In the genomic region with DNA sequence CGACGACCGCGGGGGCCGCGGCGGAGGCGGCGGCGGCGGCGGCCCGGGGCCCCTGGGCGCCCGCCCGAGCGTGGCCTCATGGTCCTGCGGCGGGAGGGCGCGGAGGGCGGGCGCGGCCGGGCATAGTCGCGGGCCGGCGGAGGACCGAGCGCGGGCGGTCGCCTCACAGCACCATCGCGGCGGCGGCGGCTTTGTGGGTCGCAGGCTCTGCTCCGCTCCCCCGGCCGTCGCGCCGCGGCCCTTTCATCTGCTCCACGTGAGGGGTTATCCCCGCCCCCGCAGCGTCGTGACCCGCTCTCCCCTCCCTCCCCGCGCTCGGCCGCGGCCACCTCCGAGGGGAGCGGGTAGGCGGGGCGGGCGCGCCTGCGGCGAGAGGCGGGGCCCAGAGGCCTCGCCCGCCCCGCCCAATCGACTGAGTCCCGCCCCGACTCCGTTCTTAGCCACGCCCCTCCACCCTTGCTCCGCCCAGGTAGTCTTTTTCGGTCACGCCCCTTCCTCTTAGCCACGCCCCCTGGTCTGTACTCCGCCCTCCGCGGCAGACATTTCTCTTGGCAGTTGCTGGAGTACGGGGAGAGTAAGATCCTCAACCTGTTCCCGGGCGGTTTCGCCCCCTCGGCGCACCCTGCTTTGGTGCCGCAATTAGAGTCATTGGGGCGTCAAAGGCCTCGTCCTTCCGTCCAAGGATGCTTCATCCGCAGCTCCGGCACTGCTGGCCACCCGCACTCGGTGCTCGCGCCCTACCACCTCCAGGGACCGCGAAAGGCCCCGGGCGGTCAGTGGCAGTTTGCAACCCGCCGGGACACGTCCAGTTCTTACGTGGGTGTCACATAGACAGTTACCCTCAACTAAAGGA, we compare ENCODE assay signal across 8 mouse cellular contexts. TPM values are rescaled to one million over a fixed set of nuclear protein-coding genes. Genes with fewer than 3 reads are reported as not detected.
DNase-seq lines count a peak whose midpoint lies in the region; ATAC-seq and TF ChIP-seq lines count a peak whose summit lies in the region.

A gene (minus strand): TSS at position 249 of the 853 bp plus-strand sequence.

- H3K4me2 ChIP-seq in forebrain, embryonic 15.5 days (replicated peaks): peak within 1 kb of the TSS; percentile 96
- H3K4me2 ChIP-seq in lung, embryonic 14.5 days: peak within 1 kb of the TSS; percentile 92

- H3K27me3 ChIP-seq in forebrain, embryonic 15.5 days: no peaks in the 10 kb centered on the region
- H3K27me3 ChIP-seq in lung, embryonic 14.5 days (ENCODE audit: insufficient read depth, low read length): no peaks in the 10 kb centered on the region
- no peaks in the 10 kb centered on the region for H3K27me3 ChIP-seq in thymus, adult 2 months (ENCODE audit: control insufficient read depth, insufficient read depth, low read length)

- under 1% methylated on average over 48 of the region's 106 CpGs for WGBS in forebrain, embryonic 15.5 days
- under 1% methylated on average over 71 of the region's 106 CpGs for WGBS in lung, embryonic 14.5 days
- 1% methylated on average over 96 of the region's 106 CpGs for WGBS in olfactory bulb, adult 2 months
- 4% methylated on average over 106 of the region's 106 CpGs for WGBS in thymus, adult 2 months

- peak; percentile 30; the same call in 1 of the 2 replicates for TF ChIP-seq POLR2A in olfactory bulb, adult 2 months (IDR thresholded peaks at IDR 0.05; ENCODE audit: insufficient read depth, low read depth, low read length)
- peak; percentile 40 for TF ChIP-seq POLR2A in thymus, adult 2 months (IDR thresholded peaks at IDR 0.05; ENCODE audit: control insufficient read depth, extremely low read depth, insufficient read depth, low read length, poor library complexity)

- H3K27ac ChIP-seq in forebrain, embryonic 15.5 days (replicated peaks): no peak within 1 kb of the TSS
- H3K27ac ChIP-seq in layer of hippocampus, adult 2 months: peak within 1 kb of the TSS; percentile 81
- H3K27ac ChIP-seq in lung, embryonic 14.5 days (ENCODE audit: low read depth): peak within 1 kb of the TSS; percentile 82
- no peak within 1 kb of the TSS for H3K27ac ChIP-seq in olfactory bulb, adult 2 months (ENCODE audit: insufficient read depth, low read depth, low read length)
- H3K27ac ChIP-seq in thymus, adult 2 months (ENCODE audit: control insufficient read depth, insufficient read depth, low read length): peak within 1 kb of the TSS; percentile 12; the same call in 1 of the 2 replicates

- TF ChIP-seq CTCF in layer of hippocampus, adult 2 months (conservative IDR thresholded peaks at IDR 0.05): no peak
- TF ChIP-seq CTCF in lung, embryonic 14.5 days (IDR thresholded peaks at IDR 0.05; ENCODE audit: low read depth): no peak
- no peak for TF ChIP-seq CTCF in olfactory bulb, adult 2 months (IDR thresholded peaks at IDR 0.05; ENCODE audit: insufficient read depth, low read depth, low read length)
- 0 out of 2 replicates have a peak, but pooled peaks have one; percentile 12 for TF ChIP-seq CTCF in thymus, adult 2 months (IDR thresholded peaks at IDR 0.05; ENCODE audit: borderline replicate concordance, control insufficient read depth, extremely low read depth, insufficient read depth, low read length, poor library complexity)

- intact Hi-C loops in heart, postnatal 36 days (cut with DNase I): no loop called here

- H3K9me3 ChIP-seq in forebrain, embryonic 15.5 days: no peaks in the 10 kb centered on the region
- no peaks in the 10 kb centered on the region for H3K9me3 ChIP-seq in lung, embryonic 14.5 days (ENCODE audit: low read depth, low read length)

- peak within 1 kb of the TSS; percentile 76 for H3K4me3 ChIP-seq in forebrain, embryonic 15.5 days
- H3K4me3 ChIP-seq in layer of hippocampus, adult 2 months: peak within 1 kb of the TSS; percentile 78
- peak within 1 kb of the TSS; percentile 91 for H3K4me3 ChIP-seq in lung, embryonic 14.5 days (ENCODE audit: low read depth, low read length)
- peak within 1 kb of the TSS; percentile 94 for H3K4me3 ChIP-seq in olfactory bulb, adult 2 months (ENCODE audit: insufficient read depth, low read depth, low read length)
- peak within 1 kb of the TSS; percentile 73 for H3K4me3 ChIP-seq in thymus, adult 2 months (ENCODE audit: control insufficient read depth, insufficient read depth, low read length)

- peak within 1 kb of the TSS; percentile 68 for H3K9ac ChIP-seq in forebrain, embryonic 15.5 days (replicated peaks)
- peak within 1 kb of the TSS; percentile 93 for H3K9ac ChIP-seq in lung, embryonic 14.5 days

- no peaks in the 10 kb centered on the region for H3K36me3 ChIP-seq in forebrain, embryonic 15.5 days
- H3K36me3 ChIP-seq in lung, embryonic 14.5 days (ENCODE audit: insufficient read depth): no peaks in the 10 kb centered on the region
- H3K36me3 ChIP-seq in thymus, adult 2 months (ENCODE audit: control insufficient read depth, insufficient read depth, low read length): no peaks in the 10 kb centered on the region

- ATAC-seq in forebrain, embryonic 15.5 days (replicated peaks): peak; percentile 85
- ATAC-seq in lung, embryonic 14.5 days (ENCODE audit: insufficient read depth): peak; percentile 93

- peak; percentile 92 for DNase-seq in ES-CJ7 (ENCODE audit: low read depth, low spot score)
- peak; percentile 83 for DNase-seq in cerebellum, adult 11 months
- DNase-seq in heart, postnatal 36 days: peak; percentile 97
- DNase-seq in layer of hippocampus, adult 2 months (ENCODE audit: low spot score in 2 of 2): peak; percentile 94 to 96
- peak; percentile 97 for DNase-seq in lung, embryonic 14.5 days
- peak; percentile 91 for DNase-seq in thymus, adult 2 months

- peaks cover 29% of the 10 kb centered on the region for H3K4me1 ChIP-seq in forebrain, embryonic 15.5 days
- H3K4me1 ChIP-seq in lung, embryonic 14.5 days (ENCODE audit: insufficient read depth): peaks cover 17% of the 10 kb centered on the region; the same call in 1 of the 2 replicates
- peaks cover 14% of the 10 kb centered on the region for H3K4me1 ChIP-seq in olfactory bulb, adult 2 months (ENCODE audit: control insufficient read depth, insufficient read depth, low read length)
- peaks cover 13% of the 10 kb centered on the region for H3K4me1 ChIP-seq in thymus, adult 2 months (replicated peaks; ENCODE audit: control insufficient read depth, insufficient read depth, low read length)

RNA-seq across cellular contexts. Expression of the gene that starts here (rescaled TPM):
- polyA plus RNA-seq in forebrain, embryonic 15.5 days (2015; fragmentation: Nextera tagmentation; extraction: Ambion mirVana): 6.9 and 7.4 TPM in 2 replicates
- 1 to 10 TPM; 8.7 to 9.1 TPM for total RNA-seq in heart, postnatal 36 days (2021)
- 10 to 100 TPM; 20.2 to 24.1 TPM for total RNA-seq in layer of hippocampus, adult 2 months (2021)
- 16.8 and 18.0 TPM in 2 replicates for polyA plus RNA-seq in lung, embryonic 14.5 days (2014; fragmentation: Nextera tagmentation; extraction: Ambion mirVana)
- not detected in 2 replicates for polyA plus RNA-seq in olfactory bulb, adult 2 months (2012; ENCODE audit: insufficient read depth, insufficient read length, low replicate concordance, missing spikeins)
- polyA plus RNA-seq in thymus, adult 2 months (2012; rRNA removed): 17.3 and 22.4 TPM in 2 replicates

Comparison
In these comparisons a context has a peak if more than half of its experiments do, and no peak if none do; other contexts are left out.
1. H3K27ac ChIP-seq: peak in layer of hippocampus, adult 2 months (single experiment), lung, embryonic 14.5 days (single experiment) and thymus, adult 2 months (single experiment); none in forebrain, embryonic 15.5 days (single experiment) and olfactory bulb, adult 2 months (single experiment).
2. Peak in every context shown above with its lines, with median percentiles within 50 percentile points of each other: DNase-seq and H3K4me3 ChIP-seq.